Mouse (Mus musculus) MEL (cell line): ENCODE results near the gene Gm16181. TPM values are rescaled to one million over a fixed set of nuclear protein-coding genes. Genes with fewer than 3 reads are reported as not detected.

Source experiments
- DNase-seq: peaks from one replicate; pipeline ENCODE4 v3.0.0; 2011; ENCODE audit warnings: low read depth, low spot score
- H3K27ac ChIP-seq: 2 replicates; pipeline ENCODE4 v1.5.1; 2012; ENCODE audit warnings: low read depth, mild to moderate bottlenecking, control low read depth, low read length, moderate library complexity; ENCODE audit not compliant: control insufficient read depth
- H3K27me3 ChIP-seq, 2 experiments: fragments of 150-350 bp in 1 of 2; sonication (generic) in 1 of 2; 2 replicates each; pipeline ENCODE4 v1.6.1; 2012; ENCODE audit warnings: low read length in 2 of 2, mild to moderate bottlenecking in 2 of 2, improper control_type of control experiment in 1 of 2, moderate library complexity in 1 of 2; ENCODE audit not compliant: insufficient read depth in 2 of 2, control insufficient read depth in 1 of 2
- H3K36me3 ChIP-seq, 2 experiments: 2 replicates each; pipeline ENCODE4 v1.6.1; 2012 to 2014; ENCODE audit warnings: low read length in 2 of 2, improper control_type of control experiment in 1 of 2, inconsistent platforms in 1 of 2, mild to moderate bottlenecking in 1 of 2; ENCODE audit not compliant: insufficient read depth in 2 of 2, control insufficient read depth in 1 of 2
- H3K4me1 ChIP-seq, 2 experiments: fragments of 150-350 bp in 1 of 2; sonication (generic) in 1 of 2; 2 replicates each; pipeline ENCODE4 v1.6.1; 2012; ENCODE audit warnings: low read length in 2 of 2, improper control_type of control experiment in 1 of 2, mild to moderate bottlenecking in 1 of 2; ENCODE audit not compliant: insufficient read depth in 2 of 2, control insufficient read depth in 1 of 2
- H3K4me3 ChIP-seq, 2 experiments: fragments of 150-350 bp in 1 of 2; sonication (generic) in 1 of 2; 2 replicates each; pipeline ENCODE4 v1.5.1; 2012; ENCODE audit warnings: low read depth in 2 of 2, low read length in 2 of 2, mild to moderate bottlenecking in 2 of 2, moderate library complexity in 2 of 2, control low read depth in 1 of 2, improper control_type of control experiment in 1 of 2; ENCODE audit not compliant: control insufficient read depth in 1 of 2, insufficient read depth in 1 of 2
- H3K79me2 ChIP-seq: 2 replicates; pipeline ENCODE4 v1.6.1; 2012; ENCODE audit warnings: mild to moderate bottlenecking, low read length, moderate library complexity; ENCODE audit not compliant: control insufficient read depth, poor library complexity, insufficient read depth
- H3K9ac ChIP-seq: 2 replicates; pipeline ENCODE4 v1.6.1; 2012; ENCODE audit warnings: low read depth, mild to moderate bottlenecking, control low read depth, low read length, moderate library complexity; ENCODE audit not compliant: control insufficient read depth, poor library complexity, severe bottlenecking
- H3K9me3 ChIP-seq: fragments of 150-350 bp; sonication (generic); replicated peaks from 2 replicates; pipeline ENCODE4 v1.6.1; 2012; ENCODE audit warnings: mild to moderate bottlenecking, low read length, improper control_type of control experiment, moderate library complexity; ENCODE audit not compliant: insufficient read depth
- CHD2 ChIP-seq: IDR thresholded peaks from 2 replicates; pipeline ENCODE4 v1.6.1; 2011; ENCODE audit warnings: low read length, improper control_type of control experiment
- CTCF ChIP-seq, 3 experiments: IDR thresholded peaks in 2 of 3; conservative IDR thresholded peaks in 1 of 3; 2 replicates each; pipeline ENCODE4 v1.5.1; 2011 to 2012; ENCODE audit warnings: low read length in 3 of 3, low read depth in 2 of 3, mild to moderate bottlenecking in 2 of 3, improper control_type of control experiment in 1 of 3, inconsistent platforms in 1 of 3, mixed read lengths in 1 of 3, moderate library complexity in 1 of 3; ENCODE audit not compliant: control insufficient read depth in 1 of 3, insufficient read depth in 1 of 3, poor library complexity in 1 of 3, severe bottlenecking in 1 of 3
- ELF1 ChIP-seq: IDR thresholded peaks from 2 replicates; pipeline ENCODE4 v1.6.1; 2014; ENCODE audit warnings: low read depth, mild to moderate bottlenecking, inconsistent platforms, low read length, improper control_type of control experiment, moderate library complexity
- ETS1 ChIP-seq: IDR thresholded peaks from 2 replicates; pipeline ENCODE4 v1.6.1; 2012; ENCODE audit warnings: low read depth, mild to moderate bottlenecking, inconsistent platforms, low read length, improper control_type of control experiment, moderate library complexity
- GABPA ChIP-seq: IDR thresholded peaks from 2 replicates; pipeline ENCODE4 v1.6.1; 2012; ENCODE audit warnings: low read depth, mild to moderate bottlenecking, inconsistent platforms, low read length, improper control_type of control experiment, moderate library complexity
- GATA1 ChIP-seq: IDR thresholded peaks from 2 replicates; pipeline ENCODE4 v1.6.1; 2011; ENCODE audit warnings: low read depth, low read length, improper control_type of control experiment
- MAX ChIP-seq: IDR thresholded peaks from 2 replicates; pipeline ENCODE4 v1.6.1; 2011; ENCODE audit warnings: low read length, improper control_type of control experiment
- MEF2A ChIP-seq: IDR thresholded peaks from 2 replicates; pipeline ENCODE4 v1.6.1; 2014; ENCODE audit warnings: low read depth, mild to moderate bottlenecking, inconsistent platforms, low read length, improper control_type of control experiment; ENCODE audit not compliant: poor library complexity, insufficient replicate concordance, severe bottlenecking; ENCODE audit errors: extremely low read depth
- MXI1 ChIP-seq: IDR thresholded peaks from 2 replicates; pipeline ENCODE4 v1.6.1; 2011; ENCODE audit warnings: mild to moderate bottlenecking, low read depth, low read length, improper control_type of control experiment
- MYB ChIP-seq: IDR thresholded peaks from 2 replicates; pipeline ENCODE4 v1.6.1; 2011; ENCODE audit warnings: mild to moderate bottlenecking, low read depth, low read length, improper control_type of control experiment
- MYC ChIP-seq: IDR thresholded peaks from 2 replicates; pipeline ENCODE4 v1.6.1; 2011; ENCODE audit warnings: low read depth, mild to moderate bottlenecking, low read length, improper control_type of control experiment, moderate library complexity
- NRF1 ChIP-seq: IDR thresholded peaks from 2 replicates; pipeline ENCODE4 v1.6.1; 2014; ENCODE audit warnings: low read depth, mild to moderate bottlenecking, inconsistent platforms, low read length, improper control_type of control experiment, moderate library complexity; ENCODE audit not compliant: poor library complexity, insufficient read depth, severe bottlenecking
- RAD21 ChIP-seq: IDR thresholded peaks from 2 replicates; pipeline ENCODE4 v1.6.1; 2011; ENCODE audit warnings: mild to moderate bottlenecking, low read depth, low read length, improper control_type of control experiment
- SIN3A ChIP-seq: IDR thresholded peaks from 2 replicates; pipeline ENCODE4 v1.6.1; 2012; ENCODE audit warnings: low read length, improper control_type of control experiment, inconsistent platforms
- SMC3 ChIP-seq: IDR thresholded peaks from 2 replicates; pipeline ENCODE4 v1.6.1; 2011; ENCODE audit warnings: low read depth, low read length, improper control_type of control experiment
- TAL1 ChIP-seq: IDR thresholded peaks from 2 replicates; pipeline ENCODE4 v1.6.1; 2012; ENCODE audit warnings: mild to moderate bottlenecking, inconsistent platforms, low read length, moderate library complexity, mixed read lengths
- TBP ChIP-seq: IDR thresholded peaks from 2 replicates; pipeline ENCODE4 v1.8.0; 2011; ENCODE audit warnings: low read depth, low read length, improper control_type of control experiment
- TCF12 ChIP-seq: IDR thresholded peaks from 2 replicates; pipeline ENCODE4 v1.6.1; 2014; ENCODE audit warnings: low read depth, mild to moderate bottlenecking, inconsistent platforms, low read length, improper control_type of control experiment, moderate library complexity
- UBTF ChIP-seq: IDR thresholded peaks from 2 replicates; pipeline ENCODE4 v1.6.1; 2012; ENCODE audit warnings: low read depth, mild to moderate bottlenecking, inconsistent platforms, low read length, improper control_type of control experiment, moderate library complexity, borderline replicate concordance; ENCODE audit not compliant: insufficient read depth
- ZC3H11A ChIP-seq: IDR thresholded peaks from 2 replicates; pipeline ENCODE4 v1.6.1; 2012; ENCODE audit warnings: low read depth, mild to moderate bottlenecking, inconsistent platforms, low read length, improper control_type of control experiment
- ZNF384 ChIP-seq: IDR thresholded peaks from 2 replicates; pipeline ENCODE4 v1.6.1; 2012; ENCODE audit warnings: low read depth, mild to moderate bottlenecking, inconsistent platforms, low read length, improper control_type of control experiment
- polyA plus RNA-seq, 2 experiments: library from polyadenylated mRNA; stranded (reverse) in 1 of 2; unstranded in 1 of 2; fragments of >175 nt in 1 of 2; fragments of >200 nt in 1 of 2; gene quantifications; 2 replicates each; pipeline versions ENCODE4 v1.2.1 to v1.2.4; 2012; ENCODE audit warnings: low replicate concordance in 2 of 2, low read depth in 1 of 2; ENCODE audit not compliant: insufficient read length in 2 of 2, insufficient read depth in 1 of 2, missing spikeins in 1 of 2
- total RNA-seq: library from RNA; depleted of rRNA; stranded (reverse); fragments of 300-350 nt; gene quantifications from 2 replicates; pipeline ENCODE4 v1.2.3, GENCODE M21; 2012

Gene Gm16181
- total and polyA plus RNA-seq, 3 experiments: 0.58 TPM; not detected in 2

DNA sequence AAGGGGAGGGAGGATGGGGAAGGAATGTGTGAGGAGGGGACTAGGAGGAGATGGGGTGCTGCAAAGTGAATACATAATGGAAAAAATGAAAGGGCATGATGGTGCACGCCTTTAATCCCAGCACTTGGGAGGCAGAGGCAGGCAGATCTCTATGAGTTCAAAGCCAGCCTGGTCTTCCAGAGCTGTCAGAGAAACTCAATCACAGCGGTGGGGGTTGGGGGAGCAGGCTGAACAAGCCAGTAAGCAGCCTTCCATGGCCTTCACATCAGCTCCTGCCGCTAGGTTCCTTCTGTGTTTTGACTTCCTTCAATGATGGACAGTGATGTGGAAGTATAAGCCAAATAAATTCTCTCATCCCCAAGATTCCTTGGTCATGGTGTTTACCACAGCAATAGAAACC is 34.7 kb downstream of the Gm16181 start:
- Histone ChIP-seq H3K36me3 (peaks cover 0 to 5% of the 10 kb centered on the region in 2 experiments; a peak in 2 of 4 replicates), H3K27ac (no peak overlapping the region), H3K4me3 (no peak overlapping the region), H3K27me3 (no peaks in the 10 kb centered on the region), H3K4me1 (peaks cover 5 to 13% of the 10 kb centered on the region in 2 experiments), H3K9ac (no peak overlapping the region), H3K79me2 (no peaks in the 10 kb centered on the region; the same call in 1 of the 2 replicates), H3K9me3 (no peaks in the 10 kb centered on the region)
- no peak for TF ChIP-seq MYC
- no peak for TF ChIP-seq GATA1
- TF ChIP-seq GABPA: no peak
- TF ChIP-seq MEF2A: no peak
- TF ChIP-seq RAD21: no peak
- DNase-seq: no peak

- no peak for TF ChIP-seq CHD2
- 0 out of 2 replicates have a peak, but pooled peaks have one; percentile 13 for TF ChIP-seq MAX
- TF ChIP-seq, all 39 proteins: peak for 1
- Histone ChIP-seq H3K9ac (no peak overlapping the region), H3K4me3 (no peak overlapping the region), H3K36me3 (peaks cover 0 to 5% of the 10 kb centered on the region in 2 experiments; a peak in 1 of 4 replicates), H3K4me1 (peaks cover 5 to 13% of the 10 kb centered on the region in 2 experiments), H3K79me2 (no peaks in the 10 kb centered on the region; the same call in 1 of the 2 replicates), H3K9me3 (no peaks in the 10 kb centered on the region), H3K27ac (no peak overlapping the region), H3K27me3 (no peaks in the 10 kb centered on the region)
- DNase-seq: peak; percentile 58
Measured at GRCm38 (mm10) chr17:35255704-35256103, 35.1 kb downstream of the Gm16181 start.

GRCm38 (mm10) chr17:35257378-35257777 is 36.7 kb downstream of the Gm16181 start:
- H3K9me3 ChIP-seq: no peaks in the 10 kb centered on the region
- DNase-seq: peak; percentile 73
- peaks cover 0 to 8% of the 10 kb centered on the region in 2 experiments; a peak in 1 of 4 replicates for H3K36me3 ChIP-seq
- H3K27ac ChIP-seq: 0 out of 2 replicates have a peak overlapping the region, but pooled peaks have one; percentile 71
- peak overlapping the region; percentile 80 for H3K9ac ChIP-seq
- peak overlapping the region; percentile 82 to 85 for H3K4me3 ChIP-seq
- H3K4me1 ChIP-seq: peaks cover 7 to 19% of the 10 kb centered on the region in 2 experiments
- H3K79me2 ChIP-seq: no peaks in the 10 kb centered on the region; the same call in 1 of the 2 replicates
- no peak for TF ChIP-seq MAX
- no peak for TF ChIP-seq NRF1
- TF ChIP-seq TCF12: no peak
- TF ChIP-seq MEF2A: no peak
- TF ChIP-seq MYB: no peak
- no peak for TF ChIP-seq CHD2
- no peak for TF ChIP-seq TAL1
- 0 out of 2 replicates have a peak, but pooled peaks have one; percentile 5 for TF ChIP-seq ETS1
- peak in 1 of 3 experiments; percentile 12; a peak in 1 of 6 replicates for TF ChIP-seq CTCF (IDR thresholded peaks at IDR 0.05 in 2 of 3, conservative IDR thresholded peaks at IDR 0.05 in 1 of 3; ENCODE audit: control insufficient read depth in 1 of 3, insufficient read depth in 1 of 3, low read depth in 2 of 3, low read length in 3 of 3, poor library complexity in 1 of 3, severe bottlenecking in 1 of 3)
- peak; percentile 66 for TF ChIP-seq MXI1
- no peak for TF ChIP-seq SIN3A
- TF ChIP-seq SMC3: peak; percentile 32
- TF ChIP-seq TBP: no peak
- TF ChIP-seq ZC3H11A: no peak
- TF ChIP-seq ELF1: no peak
- TF ChIP-seq UBTF: no peak
- 0 out of 2 replicates have a peak, but pooled peaks have one; percentile 25 for TF ChIP-seq MYC
- no peak for TF ChIP-seq ZNF384
- no peaks in the 10 kb centered on the region for H3K27me3 ChIP-seq
